Mouse (Mus musculus): ENCODE results near the gene Cpa2. TPM values are rescaled to one million over a fixed set of nuclear protein-coding genes. Genes with fewer than 3 reads are reported as not detected.

Cpa2 gene
- polyA plus RNA-seq, 3 experiments from 2014 or later: 0.71 TPM; not detected in 2

GRCm38 (mm10) chr6:30549231-30549761 is 7.9 kb downstream of the Cpa2 start:
- no peak for ATAC-seq

GRCm38 (mm10) chr6:30550496-30551192 is 9.3 kb downstream of the Cpa2 start:
- no peak for ATAC-seq

DNA sequence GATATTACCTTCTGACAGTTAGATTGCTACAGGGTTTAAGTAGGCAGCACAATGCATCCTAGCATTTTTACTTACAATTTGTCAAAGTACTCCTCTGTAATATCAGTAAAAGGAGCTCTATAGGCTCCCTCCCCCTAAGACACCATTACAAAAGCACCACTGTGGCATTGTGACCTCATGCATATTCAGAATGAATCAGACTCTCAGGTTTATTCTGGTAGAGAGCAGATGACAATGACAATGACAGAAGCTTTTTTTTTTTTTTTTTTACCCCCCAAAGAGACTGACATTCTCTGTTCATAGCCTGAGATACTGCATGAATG is 9.8 kb downstream of the Cpa2 start:
- ATAC-seq: no peak

GRCm38 (mm10) chr6:30551644-30552580 is 10.5 kb downstream of the Cpa2 start:
- no peak for ATAC-seq

DNA sequence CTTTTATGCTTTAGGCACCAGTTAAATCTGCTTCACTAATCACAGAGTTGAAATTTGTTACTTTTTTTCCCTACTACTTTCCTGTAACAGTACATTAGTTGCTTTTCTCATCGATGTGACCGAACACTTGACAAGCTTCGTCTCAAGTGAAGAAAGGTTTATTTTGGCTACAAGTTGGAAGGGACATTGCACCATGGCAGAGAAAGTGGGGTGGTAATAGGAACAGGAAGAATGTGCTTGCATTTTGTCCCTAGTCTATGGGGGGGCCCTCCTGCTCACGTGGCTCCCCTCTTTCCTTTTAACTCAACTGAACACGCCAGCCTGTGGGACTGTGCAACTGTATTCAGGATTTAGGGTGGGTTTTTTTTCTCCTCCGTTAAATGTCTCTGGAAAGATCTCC is 11.2 kb downstream of the Cpa2 start:
- no peak for ATAC-seq

DNA sequence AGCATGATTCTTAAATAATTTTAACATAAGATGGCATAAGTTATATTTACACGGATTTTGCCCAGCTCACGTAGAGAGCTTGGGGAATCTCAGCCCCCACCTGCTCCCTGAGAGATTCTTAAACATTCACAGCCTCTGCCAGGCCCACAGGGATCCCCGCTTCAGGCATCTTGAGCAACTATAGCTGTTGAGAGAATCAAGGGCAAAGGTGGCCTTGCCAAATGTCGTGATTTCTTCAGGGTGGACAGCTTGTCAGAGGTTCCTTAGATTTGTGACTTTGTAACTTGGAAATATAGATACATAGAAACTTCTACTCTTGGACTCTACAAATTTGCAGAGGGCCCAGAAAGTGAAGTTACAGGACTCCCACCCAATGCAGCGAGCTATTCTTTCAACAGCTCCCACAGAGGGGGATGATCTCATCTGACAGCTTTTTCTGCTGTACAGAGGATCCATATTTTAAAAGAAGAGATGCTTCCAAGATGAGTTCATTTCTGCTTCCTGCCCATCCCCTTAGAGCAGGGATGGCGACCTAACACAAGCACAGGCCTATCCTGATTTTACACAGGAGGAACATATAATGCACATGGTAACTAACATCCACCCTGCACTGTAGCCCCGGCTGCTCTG is 12.1 kb downstream of the Cpa2 start:
- ATAC-seq: no peak

DNA sequence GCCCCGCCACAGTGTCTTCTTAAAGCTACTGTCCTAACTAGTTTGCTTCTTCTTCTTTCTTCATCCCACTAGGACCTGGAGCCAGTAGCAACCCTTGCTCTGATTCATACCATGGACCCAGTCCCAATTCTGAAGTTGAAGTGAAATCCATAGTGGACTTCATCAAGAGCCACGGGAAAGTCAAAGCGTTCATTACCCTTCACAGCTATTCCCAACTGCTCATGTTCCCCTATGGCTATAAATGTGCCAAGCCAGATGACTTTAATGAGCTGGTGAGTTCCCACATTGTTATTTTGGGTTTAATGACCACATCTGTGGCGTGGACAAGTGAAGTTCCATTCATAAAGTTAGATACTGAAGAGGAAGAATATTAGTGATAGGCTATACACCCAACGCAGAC is 12.7 kb downstream of the Cpa2 start:
- ATAC-seq: no peak

DNA sequence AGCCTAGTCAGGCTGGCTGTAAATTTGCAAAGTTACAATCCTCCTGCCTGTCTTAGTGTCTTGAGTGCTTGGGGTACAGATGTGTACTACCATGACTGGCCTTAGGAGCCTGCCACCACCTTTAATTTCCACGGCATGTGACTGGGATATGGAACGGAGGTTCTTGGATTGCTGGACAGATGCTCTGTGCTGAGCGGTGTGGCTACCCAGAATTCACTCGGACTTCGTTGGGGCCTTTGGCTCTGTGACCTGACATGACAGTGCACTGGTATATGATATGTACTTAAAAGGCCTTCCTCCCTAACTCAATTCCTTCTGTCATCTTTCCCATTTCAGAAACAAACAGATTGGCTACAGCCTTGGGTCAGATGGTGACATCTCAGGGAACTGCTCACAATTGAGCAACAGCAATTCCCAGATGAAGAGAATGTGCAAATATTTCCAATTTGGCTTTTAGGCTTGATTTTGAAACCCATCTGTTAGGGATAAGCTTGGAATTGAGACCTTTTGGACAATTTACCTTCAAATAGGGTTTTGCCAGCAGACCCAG is 13.3 kb downstream of the Cpa2 start:
- ATAC-seq: no peak

DNA sequence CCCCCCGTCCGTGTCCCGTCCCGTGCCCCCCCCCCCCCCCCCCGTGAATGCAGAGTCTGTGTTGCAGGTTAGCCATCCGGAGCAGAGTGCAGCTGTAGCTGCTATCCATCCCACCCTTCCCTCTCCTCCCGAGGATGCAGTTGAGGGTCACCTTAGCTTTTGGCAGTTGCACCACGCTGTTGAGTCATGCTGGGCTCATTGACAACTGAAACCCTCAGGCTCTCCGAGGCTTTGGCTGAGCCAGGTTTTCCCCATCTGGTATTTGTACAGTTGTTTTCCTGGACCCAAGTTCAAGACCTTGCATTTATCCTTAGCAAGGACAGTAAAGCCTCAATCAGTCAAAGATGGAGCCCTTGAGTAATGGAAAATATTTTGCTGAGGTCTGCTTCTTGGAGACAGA is 14.7 kb downstream of the Cpa2 start:
- no peak for ATAC-seq

DNA sequence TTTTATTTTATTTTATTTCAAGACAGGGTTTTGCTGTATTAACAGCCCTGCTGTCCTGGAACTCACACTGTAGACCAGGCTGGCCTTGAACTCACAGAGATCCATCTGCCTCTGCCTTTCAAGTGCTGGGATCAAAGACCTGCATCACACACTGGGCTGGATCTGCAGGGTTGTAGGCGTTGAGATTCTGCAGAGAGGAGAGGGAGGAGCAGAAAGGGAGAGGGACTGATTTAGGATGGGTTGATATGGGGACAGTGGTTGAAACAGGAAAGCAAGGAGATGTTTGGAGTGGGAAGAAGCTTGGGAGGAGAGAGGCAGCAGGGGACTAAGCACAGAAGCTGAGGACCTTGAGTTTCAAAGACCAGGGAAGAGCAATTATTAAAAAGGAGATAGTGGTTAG is 18.3 kb downstream of the Cpa2 start:
- ATAC-seq: no peak

- ATAC-seq: no peak
Observed at GRCm38 (mm10) chr6:30562132-30562531, 20.8 kb downstream of the Cpa2 start.

GRCm38 (mm10) chr6:30563575-30563974 is 22.2 kb downstream of the Cpa2 start:
- ATAC-seq: no peak

GRCm38 (mm10) chr6:30564051-30564450 is 22.7 kb downstream of the Cpa2 start:
- no peak for ATAC-seq

DNA sequence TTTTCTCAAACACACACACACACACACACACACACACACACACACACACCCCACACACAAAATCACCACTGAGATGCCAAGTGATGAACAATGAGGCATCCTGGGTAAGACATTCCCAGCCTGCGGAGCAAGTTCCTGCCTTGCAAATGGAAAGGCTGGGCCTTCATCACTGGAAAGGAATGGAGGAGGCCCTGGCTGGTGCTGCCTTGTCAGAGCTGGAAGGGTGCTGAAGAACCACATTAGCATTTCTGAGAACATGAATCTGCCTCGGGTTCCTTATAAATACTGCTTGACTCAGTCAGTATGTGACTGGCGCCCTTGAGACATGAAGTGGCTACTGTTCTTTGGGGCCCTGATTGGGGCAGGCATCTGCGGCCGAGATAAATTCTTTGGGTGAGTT is 26.7 kb downstream of the Cpa2 start, which contains the start of gene Cpa4:
Gene Cpa4, plus strand, starts transcription at position 301 of the 400 bp plus-strand sequence.
- no peak for ATAC-seq

- no peak for ATAC-seq
Observed at GRCm38 (mm10) chr6:30569331-30569730, 27.9 kb downstream of the Cpa2 start.

GRCm38 (mm10) chr6:30570012-30570411 is 28.6 kb downstream of the Cpa2 start:
- ATAC-seq: no peak

GRCm38 (mm10) chr6:30572456-30573311 is 31.3 kb downstream of the Cpa2 start:
- no peak for ATAC-seq

DNA sequence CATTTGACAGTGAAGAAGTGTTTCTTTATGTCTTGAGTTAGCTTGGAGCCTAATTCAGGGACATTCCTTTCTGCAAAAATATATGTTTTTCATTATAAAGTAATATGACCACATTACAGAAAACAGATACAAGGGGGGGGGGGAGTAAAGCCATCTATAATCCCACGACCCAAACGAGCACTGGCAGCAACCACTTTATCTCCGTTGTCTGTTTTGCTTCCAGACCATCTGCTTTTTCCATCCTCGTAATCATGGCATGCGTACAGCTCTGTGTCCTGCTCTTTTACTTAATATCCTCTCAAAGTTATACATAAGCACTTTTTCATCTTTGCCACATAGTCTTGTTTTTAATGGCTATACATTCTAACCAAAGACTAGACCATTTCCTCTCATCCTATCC is 32.0 kb downstream of the Cpa2 start:
- no peak for ATAC-seq

- no peak for ATAC-seq
Observed at GRCm38 (mm10) chr6:30574945-30575344, 33.6 kb downstream of the Cpa2 start.

- ATAC-seq: no peak
Observed at GRCm38 (mm10) chr6:30576477-30577203, 35.3 kb downstream of the Cpa2 start.
